Mouse (Mus musculus) midbrain, postnatal 0 days (tissue): ENCODE measurements at regions not wholly inside any gene's neighbourhood (a gene's known extent, or its start where the extent isn't known, plus 50 kb on each side); places are given as distances from the start of the nearest gene placed in this dataset.
A peak's percentile ranks its signal among the peaks of the same experiment; 100 is the strongest.

Experiments
- ATAC-seq: fragments of 200-750 bp; cut with Nextera tagmentation; 2 replicates; pipeline ENCODE4 v1.8.0; 2017; ENCODE audit warnings: moderate number of reproducible peaks, mild to moderate bottlenecking, moderate TSS enrichment, moderate library complexity; ENCODE audit not compliant: low FRiP score
- DNase-seq: peaks from one replicate; pipeline ENCODE4 v3.0.0-alpha.2; 2015; ENCODE audit warnings: low spot score
- H3K27ac ChIP-seq: fragments of 300-500 bp; sonication (generic); 2 replicates; pipeline ENCODE4 v1.5.1; 2014; ENCODE audit warnings: low read depth, mild to moderate bottlenecking, low read length, mixed read lengths
- H3K27me3 ChIP-seq: fragments of 300-500 bp; sonication (generic); 2 replicates; pipeline ENCODE4 v1.6.1; 2014; ENCODE audit warnings: low read length, control low read depth, mixed read lengths; ENCODE audit not compliant: insufficient read depth
- H3K36me3 ChIP-seq: fragments of 300-500 bp; sonication (generic); 2 replicates; pipeline ENCODE4 v1.6.1; 2014; ENCODE audit warnings: low read length, control low read depth, mixed read lengths; ENCODE audit not compliant: insufficient read depth
- H3K4me1 ChIP-seq: fragments of 300-500 bp; sonication (generic); 2 replicates; pipeline ENCODE4 v1.6.1; 2014; ENCODE audit warnings: mild to moderate bottlenecking, control low read depth, antibody characterized with exemption, low read length, mixed read lengths; ENCODE audit not compliant: insufficient read depth
- H3K4me2 ChIP-seq: fragments of 300-500 bp; sonication (generic); 2 replicates; pipeline ENCODE4 v1.6.1; 2014; ENCODE audit warnings: low read depth, mild to moderate bottlenecking, low read length, mixed read lengths; ENCODE audit not compliant: poor library complexity, severe bottlenecking
- H3K4me3 ChIP-seq: fragments of 300-500 bp; sonication (generic); 2 replicates; pipeline ENCODE4 v1.5.1; 2014; ENCODE audit warnings: low read depth, mild to moderate bottlenecking, low read length, moderate library complexity
- H3K9ac ChIP-seq: fragments of 300-500 bp; sonication (generic); replicated peaks from 2 replicates; pipeline ENCODE4 v1.6.1; 2014; ENCODE audit warnings: mild to moderate bottlenecking, low read length, moderate library complexity, mixed read lengths; ENCODE audit not compliant: poor library complexity, severe bottlenecking
- H3K9me3 ChIP-seq: fragments of 300-500 bp; sonication (generic); 2 replicates; pipeline ENCODE4 v1.6.1; 2016; ENCODE audit warnings: low read length, control low read depth
- CTCF ChIP-seq: IDR thresholded peaks from 2 replicates; pipeline ENCODE4 v1.5.1; 2016; ENCODE audit warnings: antibody characterized with exemption, mild to moderate bottlenecking
- WGBS: fragments of 180-500 bp; shearing (Covaris S2); extraction: QIAGEN DNeasy Blood & Tissue Kit; methylation state at CpG from one replicate; pipeline ENCODE4 v1.1.7; 2014; 5-methylcytosine and 5-hydroxymethylcytosine counted together

DNA sequence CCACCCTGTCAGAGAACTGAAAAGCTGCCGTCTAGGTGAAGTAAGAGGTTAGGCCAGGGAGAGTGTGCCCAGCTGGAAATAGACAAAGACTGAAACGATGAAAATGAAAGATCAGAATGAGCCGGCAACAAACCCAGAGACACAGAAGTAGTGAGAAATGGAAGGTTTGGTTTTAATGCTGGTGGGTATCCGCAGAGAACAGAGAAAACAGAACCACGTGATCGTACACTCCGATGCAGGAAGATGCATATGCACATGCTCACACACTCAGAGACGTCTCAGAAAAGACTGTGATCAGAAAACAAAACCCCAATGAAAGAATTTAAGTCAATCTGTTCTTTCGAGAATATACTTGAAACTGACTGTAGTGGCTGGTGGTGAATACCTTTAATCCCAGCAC, 241.0 kb upstream of the Jmjd1c start:
- ATAC-seq (no peak), DNase-seq (no peak)
- Histone ChIP-seq H3K27ac (no peak overlapping the region), H3K4me1 (no peaks in the 10 kb centered on the region), H3K36me3 (no peaks in the 10 kb centered on the region), H3K4me3 (no peak overlapping the region), H3K9ac (no peak overlapping the region), H3K9me3 (no peaks in the 10 kb centered on the region), H3K4me2 (no peak overlapping the region), H3K27me3 (no peaks in the 10 kb centered on the region)
- TF ChIP-seq CTCF = no peak
- WGBS = 84% methylated on average over 9 of the region's 9 CpGs

- no peak overlapping the region for H3K27ac ChIP-seq
- ATAC-seq = no peak
- no peak overlapping the region for H3K9ac ChIP-seq
- H3K4me3 ChIP-seq = no peak overlapping the region
- H3K4me1 ChIP-seq = no peaks in the 10 kb centered on the region
- H3K27me3 ChIP-seq = no peaks in the 10 kb centered on the region
- no peak for TF ChIP-seq CTCF
- WGBS = 85% methylated on average over 7 of the region's 7 CpGs
- H3K9me3 ChIP-seq = no peaks in the 10 kb centered on the region
- no peak for DNase-seq
- no peaks in the 10 kb centered on the region for H3K36me3 ChIP-seq
- no peak overlapping the region for H3K4me2 ChIP-seq
Observed at GRCm38 (mm10) chr10:66857330-66857729, 238.6 kb upstream of the Jmjd1c start.

DNA sequence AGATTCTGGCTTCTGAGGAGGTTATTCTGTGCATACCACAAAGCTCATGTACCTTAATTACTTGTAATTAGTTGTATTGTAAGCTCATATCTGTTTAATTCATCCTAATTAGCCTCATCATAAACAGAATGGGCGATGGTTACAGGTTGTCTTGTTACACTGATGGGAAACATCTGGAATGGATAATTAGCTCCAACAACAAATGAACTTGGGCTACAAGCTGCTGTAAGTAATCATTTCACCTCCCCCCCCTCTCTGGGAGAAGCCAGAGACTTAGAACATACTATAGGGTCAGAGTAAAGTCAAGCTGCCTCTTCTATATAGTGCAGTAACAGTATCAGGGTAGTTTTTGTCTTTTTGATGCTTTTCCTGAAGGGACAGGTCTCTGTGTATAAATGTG, 234.5 kb upstream of the Jmjd1c start:
- H3K27ac ChIP-seq = no peak overlapping the region
- H3K4me2 ChIP-seq = no peak overlapping the region
- no peak overlapping the region for H3K9ac ChIP-seq
- TF ChIP-seq CTCF = no peak
- WGBS = 74% methylated on average over 1 of the region's 1 CpGs
- H3K27me3 ChIP-seq = no peaks in the 10 kb centered on the region
- ATAC-seq (no peak), DNase-seq (no peak)
- no peaks in the 10 kb centered on the region for H3K4me1 ChIP-seq
- no peaks in the 10 kb centered on the region for H3K9me3 ChIP-seq
- no peaks in the 10 kb centered on the region for H3K36me3 ChIP-seq
- H3K4me3 ChIP-seq = no peak overlapping the region

DNA sequence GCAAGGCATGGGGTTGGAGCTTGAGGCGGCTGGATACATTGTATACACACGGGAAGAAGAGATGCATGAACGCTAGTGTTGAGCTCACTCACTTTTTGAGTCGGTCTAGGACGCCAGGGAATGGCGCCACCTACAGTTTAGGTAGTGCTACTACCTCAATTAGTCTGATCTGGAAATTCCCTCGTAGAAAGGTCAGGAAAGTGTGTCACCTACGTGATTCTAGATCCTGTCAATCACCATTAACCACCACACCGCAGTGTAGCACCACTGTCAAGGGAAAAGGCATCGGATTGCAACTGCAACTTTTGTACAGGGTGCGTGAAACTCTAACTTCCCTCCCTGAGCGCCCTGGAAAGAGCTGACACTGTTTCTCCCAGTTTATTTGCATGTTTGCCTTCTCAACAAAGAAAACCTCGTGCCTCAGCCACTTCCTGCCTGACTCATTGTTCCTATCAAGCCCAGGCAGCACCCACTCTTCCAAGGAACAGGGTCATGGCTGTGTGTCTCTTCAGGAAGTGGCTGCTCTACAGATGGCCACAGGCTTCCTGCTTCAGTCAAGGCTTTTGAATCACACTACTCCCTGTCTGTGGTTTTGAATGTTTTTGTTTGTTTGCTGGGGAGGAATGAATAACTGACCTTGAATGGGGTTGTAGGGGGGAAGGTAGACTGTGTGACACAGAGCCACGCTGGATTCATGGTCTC, 231.6 kb upstream of the Jmjd1c start:
- ATAC-seq (no peak), DNase-seq (peak; percentile 15)
- Histone ChIP-seq H3K4me1 (no peaks in the 10 kb centered on the region), H3K9me3 (no peaks in the 10 kb centered on the region), H3K9ac (no peak overlapping the region), H3K4me3 (no peak overlapping the region), H3K4me2 (no peak overlapping the region), H3K36me3 (no peaks in the 10 kb centered on the region), H3K27me3 (no peaks in the 10 kb centered on the region), H3K27ac (no peak overlapping the region)
- 67% methylated on average over 14 of the region's 14 CpGs for WGBS
- TF ChIP-seq CTCF = peak; percentile 52

GRCm38 (mm10) chr10:66865010-66865582, 230.8 kb upstream of the Jmjd1c start:
- Histone ChIP-seq H3K36me3 (no peaks in the 10 kb centered on the region), H3K9ac (no peak overlapping the region), H3K27me3 (no peaks in the 10 kb centered on the region), H3K4me1 (no peaks in the 10 kb centered on the region), H3K27ac (no peak overlapping the region), H3K4me2 (no peak overlapping the region), H3K9me3 (no peaks in the 10 kb centered on the region), H3K4me3 (no peak overlapping the region)
- ATAC-seq (no peak), DNase-seq (no peak)
- no peak for TF ChIP-seq CTCF
- WGBS = 85% methylated on average over 10 of the region's 10 CpGs

GRCm38 (mm10) chr10:66871133-66871664, 224.7 kb upstream of the Jmjd1c start:
- Histone ChIP-seq H3K27me3 (no peaks in the 10 kb centered on the region), H3K9me3 (no peaks in the 10 kb centered on the region)
- WGBS = 72% methylated on average over 3 of the region's 4 CpGs

More at GRCm38 (mm10) chr10:66871133-66871664, 224.7 kb upstream of the Jmjd1c start:
- TF ChIP-seq CTCF = no peak
- H3K4me1 ChIP-seq = no peaks in the 10 kb centered on the region
- no peak overlapping the region for H3K4me2 ChIP-seq
- no peak overlapping the region for H3K4me3 ChIP-seq
- H3K27ac ChIP-seq = no peak overlapping the region
- no peak for DNase-seq
- H3K36me3 ChIP-seq = no peaks in the 10 kb centered on the region
- no peak for ATAC-seq
- H3K9ac ChIP-seq = no peak overlapping the region
